Mouse (Mus musculus) cerebellum, adult 2 months (tissue): ENCODE measurements around the gene Dcaf11.

Experiments
- CTCF ChIP-seq: fragments of 200-500 bp; IDR thresholded peaks from 2 replicates; pipeline ENCODE4 v1.5.1; 2011; ENCODE audit warnings: low read depth, mild to moderate bottlenecking, control low read depth, low read length, moderate library complexity, borderline replicate concordance; ENCODE audit not compliant: insufficient read depth
- POLR2A ChIP-seq: fragments of 200-500 bp; IDR thresholded peaks from 2 replicates; pipeline ENCODE4 v1.6.1; 2011; ENCODE audit warnings: low read length, control low read depth, borderline replicate concordance; ENCODE audit not compliant: insufficient read depth

DNA sequence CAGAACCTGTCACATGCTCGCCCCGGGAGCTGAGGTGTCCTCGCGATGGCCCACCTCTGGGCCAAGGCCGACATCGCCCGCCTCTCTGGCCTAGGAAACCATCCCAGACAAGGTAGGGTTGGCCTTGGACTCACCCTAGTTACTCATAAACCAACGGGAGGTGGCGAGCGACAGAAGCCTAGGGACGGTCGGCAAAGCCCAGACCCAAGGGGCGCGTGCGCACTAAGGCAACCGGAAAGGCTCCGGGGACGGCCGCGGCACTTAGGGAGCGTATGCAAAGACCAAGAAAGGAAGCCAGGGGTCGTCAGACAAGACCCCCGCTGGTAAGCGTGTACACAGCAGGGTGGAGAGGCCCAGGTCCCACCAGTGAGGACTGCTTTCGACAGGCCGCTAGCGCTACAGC, at the start of gene Dcaf11:
- TF ChIP-seq POLR2A (0 out of 2 replicates have a peak, but pooled peaks have one; percentile 49), CTCF (no peak; the same call in 1 of the 2 replicates)
